Mouse (Mus musculus): ENCODE data around the gene Mrps5. TPM values are rescaled to one million over a fixed set of nuclear protein-coding genes. Genes with fewer than 3 reads are reported as not detected.

Gene Mrps5
- polyA plus RNA-seq, 1 experiment from 2014 or later: 126 TPM

GRCm38 (mm10) chr2:127652805-127653204 lies 65.8 kb downstream of the Mrps5 start:
- WGBS: 90% methylated on average over 2 of the region's 2 CpGs
- peaks cover 9% of the 10 kb centered on the region; the same call in 1 of the 2 replicates for H3K4me1 ChIP-seq (ENCODE audit: control insufficient read depth, insufficient read depth, low read depth, low read length)
- H3K9ac ChIP-seq (ENCODE audit: low read depth, low read length): no peak overlapping the region
- no peak for ATAC-seq
- H3K9me3 ChIP-seq (ENCODE audit: control insufficient read depth, low read length): no peaks in the 10 kb centered on the region
- H3K36me3 ChIP-seq (ENCODE audit: control insufficient read depth, insufficient read depth, low read length): no peaks in the 10 kb centered on the region
- H3K4me3 ChIP-seq (ENCODE audit: low read length): no peak overlapping the region
- H3K4me2 ChIP-seq (ENCODE audit: low read length): no peak overlapping the region
- peaks cover 24% of the 10 kb centered on the region for H3K27me3 ChIP-seq (replicated peaks; ENCODE audit: control insufficient read depth, insufficient read depth, low read length)
- H3K27ac ChIP-seq (ENCODE audit: low read depth, low read length): no peak overlapping the region

- H3K4me2 ChIP-seq (ENCODE audit: low read length): no peak overlapping the region
- ATAC-seq: no peak
- no peak overlapping the region for H3K27ac ChIP-seq (ENCODE audit: low read depth, low read length)
- H3K36me3 ChIP-seq (ENCODE audit: control insufficient read depth, insufficient read depth, low read length): no peaks in the 10 kb centered on the region
- no peaks in the 10 kb centered on the region for H3K9me3 ChIP-seq (ENCODE audit: control insufficient read depth, low read length)
- H3K9ac ChIP-seq (ENCODE audit: low read depth, low read length): no peak overlapping the region
- WGBS: 27% methylated on average over 3 of the region's 3 CpGs
- no peak overlapping the region for H3K4me3 ChIP-seq (ENCODE audit: low read length)
- H3K27me3 ChIP-seq (replicated peaks; ENCODE audit: control insufficient read depth, insufficient read depth, low read length): peaks cover 27% of the 10 kb centered on the region
- H3K4me1 ChIP-seq (ENCODE audit: control insufficient read depth, insufficient read depth, low read depth, low read length): peaks cover 9% of the 10 kb centered on the region; the same call in 1 of the 2 replicates
Observed at GRCm38 (mm10) chr2:127654786-127655185, 67.8 kb downstream of the Mrps5 start.

- Histone ChIP-seq H3K4me3 (ENCODE audit: low read length) (peak overlapping the region; percentile 44), H3K27ac (ENCODE audit: low read depth, low read length) (no peak overlapping the region), H3K27me3 (replicated peaks; ENCODE audit: control insufficient read depth, insufficient read depth, low read length) (peaks cover 27% of the 10 kb centered on the region), H3K36me3 (ENCODE audit: control insufficient read depth, insufficient read depth, low read length) (no peaks in the 10 kb centered on the region), H3K9ac (ENCODE audit: low read depth, low read length) (no peak overlapping the region), H3K9me3 (ENCODE audit: control insufficient read depth, low read length) (no peaks in the 10 kb centered on the region), H3K4me1 (ENCODE audit: control insufficient read depth, insufficient read depth, low read depth, low read length) (peaks cover 9% of the 10 kb centered on the region; the same call in 1 of the 2 replicates), H3K4me2 (ENCODE audit: low read length) (peak overlapping the region; percentile 77)
- no peak for ATAC-seq
- 6% methylated on average over 8 of the region's 9 CpGs for WGBS
Observed at GRCm38 (mm10) chr2:127655419-127655818, 68.4 kb downstream of the Mrps5 start.

- H3K27ac ChIP-seq (ENCODE audit: low read depth, low read length): no peak within 1 kb of the TSS
- under 1% methylated on average over 39 of the region's 43 CpGs for WGBS
- H3K27me3 ChIP-seq (replicated peaks; ENCODE audit: control insufficient read depth, insufficient read depth, low read length): peaks cover 27% of the 10 kb centered on the region
- H3K4me1 ChIP-seq (ENCODE audit: control insufficient read depth, insufficient read depth, low read depth, low read length): peaks cover 9% of the 10 kb centered on the region; the same call in 1 of the 2 replicates
- peak within 1 kb of the TSS; percentile 36 for H3K9ac ChIP-seq (ENCODE audit: low read depth, low read length)
- peak; percentile 52; the same call in 1 of the 2 replicates for ATAC-seq
- no peaks in the 10 kb centered on the region for H3K9me3 ChIP-seq (ENCODE audit: control insufficient read depth, low read length)
- H3K4me2 ChIP-seq (ENCODE audit: low read length): peak within 1 kb of the TSS; percentile 77
- H3K4me3 ChIP-seq (ENCODE audit: low read length): peak within 1 kb of the TSS; percentile 44
- no peaks in the 10 kb centered on the region for H3K36me3 ChIP-seq (ENCODE audit: control insufficient read depth, insufficient read depth, low read length)
Observed at GRCm38 (mm10) chr2:127656086-127656720, 69.2 kb downstream of the Mrps5 start, which contains the start of gene Mal. Mal (minus strand) TSS chr2:127656695.

Other genes with a start within 250 kb of the Mrps5 start
- gene Astl, start 248.6 kb upstream of the Mrps5 start, polyA plus RNA-seq (2015; fragmentation: Nextera tagmentation; extraction: Ambion mirVana): not detected in 2 replicates
- gene Adra2b, start 224.0 kb upstream of the Mrps5 start, polyA plus RNA-seq (2015; fragmentation: Nextera tagmentation; extraction: Ambion mirVana): 0.72 and 0.90 TPM in 2 replicates
- gene Gpat2, start 162.0 kb upstream of the Mrps5 start, polyA plus RNA-seq (2015; fragmentation: Nextera tagmentation; extraction: Ambion mirVana): 0.25 and 0.28 TPM in 2 replicates
- gene Fahd2a, start 142.7 kb upstream of the Mrps5 start, polyA plus RNA-seq (2015; fragmentation: Nextera tagmentation; extraction: Ambion mirVana): 31.4 and 32.9 TPM in 2 replicates
- gene Kcnip3, start 65.1 kb upstream of the Mrps5 start, polyA plus RNA-seq (2015; fragmentation: Nextera tagmentation; extraction: Ambion mirVana): 15.4 and 20.0 TPM in 2 replicates
- 0.05 and 0.06 TPM in 2 replicates for gene Prom2, start 45.8 kb upstream of the Mrps5 start, polyA plus RNA-seq (2015; fragmentation: Nextera tagmentation; extraction: Ambion mirVana)
- gene Zfp661, start 128 bp upstream of the Mrps5 start, polyA plus RNA-seq (2015; fragmentation: Nextera tagmentation; extraction: Ambion mirVana): 6.3 and 6.4 TPM in 2 replicates
- gene Mal, start 69.5 kb downstream of the Mrps5 start, polyA plus RNA-seq (2015; fragmentation: Nextera tagmentation; extraction: Ambion mirVana): 3.7 and 3.8 TPM in 2 replicates
- 1.3 and 1.5 TPM in 2 replicates for gene Mall, start 142.7 kb downstream of the Mrps5 start, polyA plus RNA-seq (2015; fragmentation: Nextera tagmentation; extraction: Ambion mirVana)
- gene Nphp1, start 201.7 kb downstream of the Mrps5 start, polyA plus RNA-seq (2015; fragmentation: Nextera tagmentation; extraction: Ambion mirVana): 14.7 and 17.8 TPM in 2 replicates
- gene Mtln, start 205.3 kb downstream of the Mrps5 start, polyA plus RNA-seq (2015; fragmentation: Nextera tagmentation; extraction: Ambion mirVana): 44.5 and 58.5 TPM in 2 replicates
- 7.8 and 9.7 TPM in 2 replicates for gene Bub1, start 244.6 kb downstream of the Mrps5 start, polyA plus RNA-seq (2015; fragmentation: Nextera tagmentation; extraction: Ambion mirVana)

Measured in hindbrain, embryonic 16.5 days (tissue).